Mouse (Mus musculus): ENCODE measurements around the gene Usp18.

GRCm38 (mm10) chr6:121209584-121209983 is 36.1 kb upstream of the Usp18 start:
- no peak for TF ChIP-seq CTCF (IDR thresholded peaks at IDR 0.05; ENCODE audit: extremely low read depth, insufficient read depth, insufficient read length, insufficient replicate concordance)
- no peak for TF ChIP-seq POLR2A (IDR thresholded peaks at IDR 0.05; ENCODE audit: low read depth, low read length)
